Mouse (Mus musculus) liver, adult (tissue): Measurements from ENCODE around the gene Ssmem1.

ENCODE experiments used
- GATA4 ChIP-seq: IDR thresholded peaks from 2 replicates; pipeline ENCODE4 v1.6.1; 2014; ENCODE audit warnings: mild to moderate bottlenecking, low read length; ENCODE audit not compliant: insufficient replicate concordance

The Ssmem1 gene

GRCm38 (mm10) chr6:30499049-30499448, 10.6 kb upstream of the Ssmem1 start:
- TF ChIP-seq GATA4: no peak

- no peak for TF ChIP-seq GATA4
Observed at GRCm38 (mm10) chr6:30508824-30509223, 825 bp upstream of the Ssmem1 start.

- TF ChIP-seq GATA4: no peak
Observed at GRCm38 (mm10) chr6:30510291-30510690, 642 bp downstream of the Ssmem1 start.

GRCm38 (mm10) chr6:30514242-30514641, 4.6 kb downstream of the Ssmem1 start:
- no peak for TF ChIP-seq GATA4

GRCm38 (mm10) chr6:30520400-30520799, 10.8 kb downstream of the Ssmem1 start:
- no peak for TF ChIP-seq GATA4

- TF ChIP-seq GATA4: no peak
Observed at GRCm38 (mm10) chr6:30525456-30526332, 16.0 kb downstream of the Ssmem1 start.

GRCm38 (mm10) chr6:30526586-30527515, 17.2 kb downstream of the Ssmem1 start:
- no peak; the same call in 1 of the 2 replicates for TF ChIP-seq GATA4

- TF ChIP-seq GATA4: peak; percentile 67; the same call in 1 of the 2 replicates
Observed at GRCm38 (mm10) chr6:30528800-30529199, 19.2 kb downstream of the Ssmem1 start.

- TF ChIP-seq GATA4: no peak
Observed at GRCm38 (mm10) chr6:30535340-30535739, 25.7 kb downstream of the Ssmem1 start.

GRCm38 (mm10) chr6:30538240-30538639, 28.6 kb downstream of the Ssmem1 start:
- TF ChIP-seq GATA4: no peak

GRCm38 (mm10) chr6:30538800-30539199, 29.2 kb downstream of the Ssmem1 start:
- TF ChIP-seq GATA4: no peak

- no peak for TF ChIP-seq GATA4
Observed at GRCm38 (mm10) chr6:30541009-30541799, 31.6 kb downstream of the Ssmem1 start, which contains the start of gene Cpa2. Gene Cpa2 (plus strand): TSS chr6:30541582.

- TF ChIP-seq GATA4: no peak
Observed at GRCm38 (mm10) chr6:30542277-30542676, 32.6 kb downstream of the Ssmem1 start.

- TF ChIP-seq GATA4: no peak
Observed at GRCm38 (mm10) chr6:30543077-30543476, 33.4 kb downstream of the Ssmem1 start.

- no peak for TF ChIP-seq GATA4
Observed at GRCm38 (mm10) chr6:30543851-30544250, 34.2 kb downstream of the Ssmem1 start.

GRCm38 (mm10) chr6:30545689-30546088, 36.0 kb downstream of the Ssmem1 start:
- no peak for TF ChIP-seq GATA4
